Mouse (Mus musculus): ENCODE data around the gene Lrrtm4. TPM values are rescaled to one million over a fixed set of nuclear protein-coding genes. Genes with fewer than 3 reads are reported as not detected.

The Lrrtm4 gene
- polyA plus RNA-seq, 1 experiment: 0.08 TPM

GRCm38 (mm10) chr6:80476153-80476552, 457.5 kb downstream of the Lrrtm4 start:
- Histone ChIP-seq H3K27me3 (ENCODE audit: control insufficient read depth, insufficient read depth, insufficient read length) (no peaks in the 10 kb centered on the region), H3K79me2 (ENCODE audit: control insufficient read depth, insufficient read depth) (no peaks in the 10 kb centered on the region), H3K4me2 (ENCODE audit: low read depth) (no peak overlapping the region), H3ac (ENCODE audit: control insufficient read depth, insufficient read length) (no peak overlapping the region), H3K36me3 (ENCODE audit: control insufficient read depth, insufficient read depth) (no peaks in the 10 kb centered on the region), H3K4me3 (no peak overlapping the region)
- TF ChIP-seq MYOD1 (IDR thresholded peaks at IDR 0.05; ENCODE audit: control insufficient read depth in 1 of 3, insufficient read length in 2 of 3, low read depth in 2 of 3) (no peak), POLR2AphosphoS2 (IDR thresholded peaks at IDR 0.05; ENCODE audit: insufficient read length, low read depth) (no peak), E2F4 (IDR thresholded peaks at IDR 0.05; ENCODE audit: insufficient read depth) (no peak), CEBPB (IDR thresholded peaks at IDR 0.05; ENCODE audit: insufficient read depth, poor library complexity, severe bottlenecking) (no peak)

- H3K4me2 ChIP-seq (ENCODE audit: low read depth): no peak overlapping the region
- H3K79me2 ChIP-seq (ENCODE audit: control insufficient read depth, insufficient read depth): no peaks in the 10 kb centered on the region
- no peak for TF ChIP-seq USF1 (IDR thresholded peaks at IDR 0.05; ENCODE audit: low read depth)
- no peak for TF ChIP-seq MAX (IDR thresholded peaks at IDR 0.05; ENCODE audit: low read depth)
- no peak for TF ChIP-seq E2F4 (IDR thresholded peaks at IDR 0.05; ENCODE audit: insufficient read depth)
- TF ChIP-seq MYOG (IDR thresholded peaks at IDR 0.05; ENCODE audit: control insufficient read depth in 1 of 3, insufficient read depth in 1 of 3, insufficient read length in 2 of 3, low read depth in 2 of 3): no peak
- TF ChIP-seq POLR2AphosphoS2 (IDR thresholded peaks at IDR 0.05; ENCODE audit: insufficient read length, low read depth): no peak
- TF ChIP-seq TCF12 (IDR thresholded peaks at IDR 0.05; ENCODE audit: insufficient read depth, poor library complexity, severe bottlenecking): no peak
- TF ChIP-seq REST (IDR thresholded peaks at IDR 0.05; ENCODE audit: insufficient read depth, insufficient read length): no peak
- TF ChIP-seq MYOD1 (IDR thresholded peaks at IDR 0.05; ENCODE audit: control insufficient read depth in 1 of 3, insufficient read length in 2 of 3, low read depth in 2 of 3): no peak
- TF ChIP-seq TCF3 (IDR thresholded peaks at IDR 0.05; ENCODE audit: insufficient read length, low read depth): no peak
- no peak for TF ChIP-seq POLR2A (IDR thresholded peaks at IDR 0.05; ENCODE audit: insufficient read length, low read depth)
- TF ChIP-seq SRF (IDR thresholded peaks at IDR 0.05; ENCODE audit: control insufficient read depth, insufficient read length, low read depth): no peak
- TF ChIP-seq CEBPB (IDR thresholded peaks at IDR 0.05; ENCODE audit: insufficient read depth, poor library complexity, severe bottlenecking): no peak
- H3K36me3 ChIP-seq (ENCODE audit: control insufficient read depth, insufficient read depth): no peaks in the 10 kb centered on the region
- H3K4me3 ChIP-seq: no peak overlapping the region
- H3ac ChIP-seq (ENCODE audit: control insufficient read depth, insufficient read length): no peak overlapping the region
- H3K27me3 ChIP-seq (ENCODE audit: control insufficient read depth, insufficient read depth, insufficient read length): no peaks in the 10 kb centered on the region
Observed at GRCm38 (mm10) chr6:80545017-80545416, 526.3 kb downstream of the Lrrtm4 start.

GRCm38 (mm10) chr6:80549907-80550306, 531.2 kb downstream of the Lrrtm4 start:
- Histone ChIP-seq H3K36me3 (ENCODE audit: control insufficient read depth, insufficient read depth) (no peaks in the 10 kb centered on the region), H3K27me3 (ENCODE audit: control insufficient read depth, insufficient read depth, insufficient read length) (no peaks in the 10 kb centered on the region), H3K4me2 (ENCODE audit: low read depth) (no peak overlapping the region), H3K4me3 (no peak overlapping the region), H3K79me2 (ENCODE audit: control insufficient read depth, insufficient read depth) (no peaks in the 10 kb centered on the region), H3ac (ENCODE audit: control insufficient read depth, insufficient read length) (no peak overlapping the region)
- TF ChIP-seq SRF (IDR thresholded peaks at IDR 0.05; ENCODE audit: control insufficient read depth, insufficient read length, low read depth): no peak
- TF ChIP-seq MAX (IDR thresholded peaks at IDR 0.05; ENCODE audit: low read depth): no peak
- TF ChIP-seq CEBPB (IDR thresholded peaks at IDR 0.05; ENCODE audit: insufficient read depth, poor library complexity, severe bottlenecking): no peak
- no peak for TF ChIP-seq MYOG (IDR thresholded peaks at IDR 0.05; ENCODE audit: control insufficient read depth in 1 of 3, insufficient read depth in 1 of 3, insufficient read length in 2 of 3, low read depth in 2 of 3)
- no peak for TF ChIP-seq MYOD1 (IDR thresholded peaks at IDR 0.05; ENCODE audit: control insufficient read depth in 1 of 3, insufficient read length in 2 of 3, low read depth in 2 of 3)
- TF ChIP-seq POLR2AphosphoS2 (IDR thresholded peaks at IDR 0.05; ENCODE audit: insufficient read length, low read depth): no peak
- no peak for TF ChIP-seq POLR2A (IDR thresholded peaks at IDR 0.05; ENCODE audit: insufficient read length, low read depth)
- no peak for TF ChIP-seq TCF3 (IDR thresholded peaks at IDR 0.05; ENCODE audit: insufficient read length, low read depth)
- no peak for TF ChIP-seq E2F4 (IDR thresholded peaks at IDR 0.05; ENCODE audit: insufficient read depth)
- TF ChIP-seq REST (IDR thresholded peaks at IDR 0.05; ENCODE audit: insufficient read depth, insufficient read length): no peak
- TF ChIP-seq TCF12 (IDR thresholded peaks at IDR 0.05; ENCODE audit: insufficient read depth, poor library complexity, severe bottlenecking): no peak
- no peak for TF ChIP-seq USF1 (IDR thresholded peaks at IDR 0.05; ENCODE audit: low read depth)

- Histone ChIP-seq H3K4me2 (ENCODE audit: low read depth) (no peak overlapping the region), H3K27me3 (ENCODE audit: control insufficient read depth, insufficient read depth, insufficient read length) (no peaks in the 10 kb centered on the region), H3ac (ENCODE audit: control insufficient read depth, insufficient read length) (no peak overlapping the region), H3K36me3 (ENCODE audit: control insufficient read depth, insufficient read depth) (no peaks in the 10 kb centered on the region), H3K79me2 (ENCODE audit: control insufficient read depth, insufficient read depth) (no peaks in the 10 kb centered on the region), H3K4me3 (no peak overlapping the region)
- TF ChIP-seq SRF (IDR thresholded peaks at IDR 0.05; ENCODE audit: control insufficient read depth, insufficient read length, low read depth) (no peak), E2F4 (IDR thresholded peaks at IDR 0.05; ENCODE audit: insufficient read depth) (no peak), MYOD1 (IDR thresholded peaks at IDR 0.05; ENCODE audit: control insufficient read depth in 1 of 3, insufficient read length in 2 of 3, low read depth in 2 of 3) (no peak), TCF3 (IDR thresholded peaks at IDR 0.05; ENCODE audit: insufficient read length, low read depth) (no peak), MYOG (IDR thresholded peaks at IDR 0.05; ENCODE audit: control insufficient read depth in 1 of 3, insufficient read depth in 1 of 3, insufficient read length in 2 of 3, low read depth in 2 of 3) (no peak), USF1 (IDR thresholded peaks at IDR 0.05; ENCODE audit: low read depth) (no peak), REST (IDR thresholded peaks at IDR 0.05; ENCODE audit: insufficient read depth, insufficient read length) (no peak)
Observed at GRCm38 (mm10) chr6:80553398-80553797, 534.7 kb downstream of the Lrrtm4 start.

GRCm38 (mm10) chr6:80554991-80555390, 536.3 kb downstream of the Lrrtm4 start:
- Histone ChIP-seq H3K4me3 (no peak overlapping the region), H3K4me2 (ENCODE audit: low read depth) (no peak overlapping the region), H3K27me3 (ENCODE audit: control insufficient read depth, insufficient read depth, insufficient read length) (no peaks in the 10 kb centered on the region), H3K36me3 (ENCODE audit: control insufficient read depth, insufficient read depth) (no peaks in the 10 kb centered on the region), H3K79me2 (ENCODE audit: control insufficient read depth, insufficient read depth) (no peaks in the 10 kb centered on the region), H3ac (ENCODE audit: control insufficient read depth, insufficient read length) (no peak overlapping the region)
- TF ChIP-seq CEBPB (IDR thresholded peaks at IDR 0.05; ENCODE audit: insufficient read depth, poor library complexity, severe bottlenecking) (no peak), TCF3 (IDR thresholded peaks at IDR 0.05; ENCODE audit: insufficient read length, low read depth) (no peak), POLR2AphosphoS2 (IDR thresholded peaks at IDR 0.05; ENCODE audit: insufficient read length, low read depth) (no peak), REST (IDR thresholded peaks at IDR 0.05; ENCODE audit: insufficient read depth, insufficient read length) (no peak), USF1 (IDR thresholded peaks at IDR 0.05; ENCODE audit: low read depth) (no peak), E2F4 (IDR thresholded peaks at IDR 0.05; ENCODE audit: insufficient read depth) (no peak), SRF (IDR thresholded peaks at IDR 0.05; ENCODE audit: control insufficient read depth, insufficient read length, low read depth) (no peak), MYOG (IDR thresholded peaks at IDR 0.05; ENCODE audit: control insufficient read depth in 1 of 3, insufficient read depth in 1 of 3, insufficient read length in 2 of 3, low read depth in 2 of 3) (no peak), TCF12 (IDR thresholded peaks at IDR 0.05; ENCODE audit: insufficient read depth, poor library complexity, severe bottlenecking) (no peak), MAX (IDR thresholded peaks at IDR 0.05; ENCODE audit: low read depth) (no peak), POLR2A (IDR thresholded peaks at IDR 0.05; ENCODE audit: insufficient read length, low read depth) (no peak)
